Mouse (Mus musculus) kidney, adult 2 months (tissue): ENCODE results near the gene Sbp.

ENCODE experiments used
- CTCF ChIP-seq: fragments of 200-500 bp; conservative IDR thresholded peaks from 2 replicates; pipeline ENCODE4 v1.5.1; 2011; ENCODE audit warnings: low read depth, mild to moderate bottlenecking, control low read depth, low read length, moderate library complexity, mixed read lengths; ENCODE audit not compliant: insufficient read depth, insufficient read length
- POLR2A ChIP-seq: fragments of 200-500 bp; IDR thresholded peaks from one replicate; pipeline ENCODE4 v1.6.1; 2011; ENCODE audit warnings: low read depth, low read length, control low read depth

GRCm38 (mm10) chr17:23980297-23980909 is 38.9 kb downstream of the Sbp start, which contains the start of gene Prss30:
- TF ChIP-seq POLR2A = no peak
- TF ChIP-seq CTCF = no peak
